Mouse (Mus musculus): Measurements from ENCODE around the gene Gpatch11. TPM values are rescaled to one million over a fixed set of nuclear protein-coding genes. Genes with fewer than 3 reads are reported as not detected.

The Gpatch11 gene
- polyA plus RNA-seq, 1 experiment from 2014 or later: 33.2 TPM

DNA sequence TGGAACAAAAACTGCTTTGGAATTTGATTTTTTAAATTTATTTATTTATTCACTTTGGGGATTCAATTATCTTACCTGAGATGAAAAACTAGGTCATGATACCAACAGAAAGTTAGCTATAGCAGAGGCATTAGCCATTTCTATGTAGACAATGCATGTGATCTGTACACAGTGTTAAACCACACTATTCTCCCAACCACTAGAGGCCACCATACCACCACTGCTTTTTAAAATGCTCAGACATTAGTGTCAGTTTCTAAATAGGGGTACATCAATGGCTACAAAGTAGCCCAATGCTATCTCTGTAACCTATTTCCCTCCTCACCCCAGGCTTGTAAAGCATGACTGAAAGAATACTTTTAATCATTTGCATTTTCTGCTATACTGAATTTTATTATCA is 26.3 kb upstream of the Gpatch11 start:
- Histone ChIP-seq H3K4me2 (ENCODE audit: low read length) (no peak overlapping the region), H3K27me3 (ENCODE audit: control insufficient read depth, insufficient read depth, low read length) (no peaks in the 10 kb centered on the region), H3K27ac (replicated peaks in 1 of 2; ENCODE audit: control insufficient read depth in 1 of 2, insufficient read depth in 1 of 2, low read depth in 2 of 2, low read length in 2 of 2) (no peak overlapping the region), H3K4me3 (ENCODE audit: control insufficient read depth in 1 of 2, insufficient read depth in 1 of 2, low read depth in 1 of 2, low read length in 2 of 2) (no peak overlapping the region), H3K9ac (ENCODE audit: low read length) (no peak overlapping the region), H3K4me1 (ENCODE audit: control insufficient read depth in 2 of 2, insufficient read depth in 2 of 2, low read length in 2 of 2) (no peaks in the 10 kb centered on the region), H3K36me3 (ENCODE audit: control insufficient read depth, insufficient read depth, low read length) (peaks cover 72% of the 10 kb centered on the region), H3K9me3 (ENCODE audit: control insufficient read depth, low read length) (no peaks in the 10 kb centered on the region)
- peak; percentile 26; the same call in 1 of the 2 replicates for ATAC-seq (ENCODE audit: insufficient number of reproducible peaks, insufficient read depth, low FRiP score, low read depth)

DNA sequence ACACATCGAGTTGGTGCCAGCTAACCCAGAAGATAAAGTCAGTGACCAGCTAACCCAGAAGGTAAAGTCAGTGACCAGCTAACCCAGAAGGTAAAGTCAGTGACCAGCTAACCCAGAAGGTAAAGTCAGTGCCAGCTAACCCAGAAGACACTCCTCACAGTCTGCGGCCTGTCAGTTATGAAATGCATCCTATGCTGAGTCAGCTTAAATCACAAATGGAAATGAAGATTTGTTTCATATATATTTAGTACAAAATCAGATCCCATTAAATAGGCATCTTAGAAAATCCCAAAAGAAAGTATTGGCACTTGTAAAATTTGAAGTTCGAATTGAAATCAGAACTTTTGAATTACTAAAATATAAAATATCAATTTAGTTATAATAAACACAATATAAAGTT is 25.8 kb upstream of the Gpatch11 start:
- H3K9ac ChIP-seq (ENCODE audit: low read length): no peak overlapping the region
- no peak overlapping the region for H3K4me3 ChIP-seq (ENCODE audit: control insufficient read depth in 1 of 2, insufficient read depth in 1 of 2, low read depth in 1 of 2, low read length in 2 of 2)
- 89% methylated on average over 3 of the region's 3 CpGs for WGBS
- no peaks in the 10 kb centered on the region for H3K4me1 ChIP-seq (ENCODE audit: control insufficient read depth in 2 of 2, insufficient read depth in 2 of 2, low read length in 2 of 2)
- H3K36me3 ChIP-seq (ENCODE audit: control insufficient read depth, insufficient read depth, low read length): peaks cover 72% of the 10 kb centered on the region
- no peaks in the 10 kb centered on the region for H3K9me3 ChIP-seq (ENCODE audit: control insufficient read depth, low read length)
- ATAC-seq (ENCODE audit: insufficient number of reproducible peaks, insufficient read depth, low FRiP score, low read depth): no peak
- no peaks in the 10 kb centered on the region for H3K27me3 ChIP-seq (ENCODE audit: control insufficient read depth, insufficient read depth, low read length)
- peak overlapping the region in 1 of 2 experiments; percentile 49; a peak in 1 of 4 replicates for H3K27ac ChIP-seq (replicated peaks in 1 of 2; ENCODE audit: control insufficient read depth in 1 of 2, insufficient read depth in 1 of 2, low read depth in 2 of 2, low read length in 2 of 2)
- no peak overlapping the region for H3K4me2 ChIP-seq (ENCODE audit: low read length)

DNA sequence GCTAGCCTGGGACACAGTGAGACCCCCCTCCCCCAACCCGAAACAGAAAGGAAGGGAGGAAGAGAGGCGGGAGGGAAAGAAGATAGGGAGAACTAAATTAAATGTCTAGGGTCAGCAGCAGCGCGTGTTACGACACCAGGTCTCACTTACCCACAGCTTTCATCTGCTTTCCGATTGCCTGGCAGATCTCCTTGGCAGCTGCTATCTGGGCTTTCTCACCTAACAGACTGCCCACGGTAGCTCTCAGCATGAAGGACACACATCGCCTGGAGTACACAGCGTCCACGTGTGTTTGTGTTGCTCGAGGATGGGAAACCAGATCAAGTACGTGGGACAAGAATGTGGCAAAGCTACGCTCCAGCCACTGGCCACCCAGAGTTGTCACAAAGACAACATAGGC is 11.0 kb upstream of the Gpatch11 start:
- no peak overlapping the region for H3K4me2 ChIP-seq (ENCODE audit: low read length)
- H3K4me3 ChIP-seq (ENCODE audit: control insufficient read depth in 1 of 2, insufficient read depth in 1 of 2, low read depth in 1 of 2, low read length in 2 of 2): no peak overlapping the region
- H3K27me3 ChIP-seq (ENCODE audit: control insufficient read depth, insufficient read depth, low read length): no peaks in the 10 kb centered on the region
- peaks cover 92% of the 10 kb centered on the region for H3K36me3 ChIP-seq (ENCODE audit: control insufficient read depth, insufficient read depth, low read length)
- ATAC-seq (ENCODE audit: insufficient number of reproducible peaks, insufficient read depth, low FRiP score, low read depth): no peak
- peak overlapping the region; percentile 42 to 46; a peak in 2 of 4 replicates for H3K27ac ChIP-seq (replicated peaks in 1 of 2; ENCODE audit: control insufficient read depth in 1 of 2, insufficient read depth in 1 of 2, low read depth in 2 of 2, low read length in 2 of 2)
- H3K4me1 ChIP-seq (ENCODE audit: control insufficient read depth in 2 of 2, insufficient read depth in 2 of 2, low read length in 2 of 2): peaks cover 2 to 5% of the 10 kb centered on the region in 2 experiments; a peak in 2 of 4 replicates
- peak overlapping the region; percentile 41 for H3K9ac ChIP-seq (ENCODE audit: low read length)
- WGBS: 51% methylated on average over 13 of the region's 13 CpGs
- H3K9me3 ChIP-seq (ENCODE audit: control insufficient read depth, low read length): no peaks in the 10 kb centered on the region

GRCm38 (mm10) chr17:78836056-78836455 is 689 bp downstream of the Gpatch11 start:
- Histone ChIP-seq H3K4me1 (ENCODE audit: control insufficient read depth in 2 of 2, insufficient read depth in 2 of 2, low read length in 2 of 2) (0 out of 4 replicates have a peak, but pooled peaks cover 0 to 6% of the 10 kb centered on the region in 2 experiments), H3K36me3 (ENCODE audit: control insufficient read depth, insufficient read depth, low read length) (peaks cover 39% of the 10 kb centered on the region), H3K4me2 (ENCODE audit: low read length) (peak overlapping the region; percentile 91), H3K27me3 (ENCODE audit: control insufficient read depth, insufficient read depth, low read length) (no peaks in the 10 kb centered on the region), H3K9ac (ENCODE audit: low read length) (peak overlapping the region; percentile 77), H3K9me3 (ENCODE audit: control insufficient read depth, low read length) (no peaks in the 10 kb centered on the region), H3K27ac (replicated peaks in 1 of 2; ENCODE audit: control insufficient read depth in 1 of 2, insufficient read depth in 1 of 2, low read depth in 2 of 2, low read length in 2 of 2) (peak overlapping the region; percentile 58 to 86), H3K4me3 (ENCODE audit: control insufficient read depth in 1 of 2, insufficient read depth in 1 of 2, low read depth in 1 of 2, low read length in 2 of 2) (peak overlapping the region; percentile 54 to 91)
- WGBS: 40% methylated on average over 2 of the region's 2 CpGs
- no peak for ATAC-seq (ENCODE audit: insufficient number of reproducible peaks, insufficient read depth, low FRiP score, low read depth)

- H3K27ac ChIP-seq (replicated peaks in 1 of 2; ENCODE audit: control insufficient read depth in 1 of 2, insufficient read depth in 1 of 2, low read depth in 2 of 2, low read length in 2 of 2): no peak overlapping the region
- H3K36me3 ChIP-seq (ENCODE audit: control insufficient read depth, insufficient read depth, low read length): peaks cover 94% of the 10 kb centered on the region
- no peak overlapping the region for H3K4me2 ChIP-seq (ENCODE audit: low read length)
- no peak overlapping the region for H3K9ac ChIP-seq (ENCODE audit: low read length)
- H3K4me3 ChIP-seq (ENCODE audit: control insufficient read depth in 1 of 2, insufficient read depth in 1 of 2, low read depth in 1 of 2, low read length in 2 of 2): no peak overlapping the region
- ATAC-seq (ENCODE audit: insufficient number of reproducible peaks, insufficient read depth, low FRiP score, low read depth): no peak
- WGBS: 90% methylated on average over 7 of the region's 7 CpGs
- H3K4me1 ChIP-seq (ENCODE audit: control insufficient read depth in 2 of 2, insufficient read depth in 2 of 2, low read length in 2 of 2): no peaks in the 10 kb centered on the region
- H3K9me3 ChIP-seq (ENCODE audit: control insufficient read depth, low read length): no peaks in the 10 kb centered on the region
- H3K27me3 ChIP-seq (ENCODE audit: control insufficient read depth, insufficient read depth, low read length): no peaks in the 10 kb centered on the region
Observed at GRCm38 (mm10) chr17:78842271-78842928, 7.0 kb downstream of the Gpatch11 start.

DNA sequence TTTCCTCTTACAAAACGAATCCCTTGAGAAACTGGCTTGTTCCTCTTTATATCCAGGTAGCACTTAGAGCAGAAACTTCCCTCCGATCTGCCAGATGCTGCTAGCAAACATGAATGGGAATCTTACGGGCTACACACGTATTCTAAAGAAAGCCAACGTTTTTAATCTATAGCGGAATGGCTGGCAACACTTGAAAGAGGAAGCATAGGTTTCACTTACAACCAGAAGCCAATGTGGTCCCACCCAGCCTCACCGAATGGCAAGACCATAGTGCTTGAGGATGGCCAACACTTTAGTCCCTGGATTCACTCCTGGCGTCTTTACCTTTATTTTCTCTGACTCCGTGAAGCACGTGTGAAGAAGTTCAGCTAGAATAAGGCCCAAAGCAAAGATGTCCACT is 20.9 kb downstream of the Gpatch11 start:
- H3K27ac ChIP-seq (replicated peaks in 1 of 2; ENCODE audit: control insufficient read depth in 1 of 2, insufficient read depth in 1 of 2, low read depth in 2 of 2, low read length in 2 of 2): no peak overlapping the region
- no peaks in the 10 kb centered on the region for H3K27me3 ChIP-seq (ENCODE audit: control insufficient read depth, insufficient read depth, low read length)
- no peaks in the 10 kb centered on the region for H3K4me1 ChIP-seq (ENCODE audit: control insufficient read depth in 2 of 2, insufficient read depth in 2 of 2, low read length in 2 of 2)
- ATAC-seq (ENCODE audit: insufficient number of reproducible peaks, insufficient read depth, low FRiP score, low read depth): no peak
- WGBS: 87% methylated on average over 10 of the region's 10 CpGs
- H3K9ac ChIP-seq (ENCODE audit: low read length): no peak overlapping the region
- H3K4me3 ChIP-seq (ENCODE audit: control insufficient read depth in 1 of 2, insufficient read depth in 1 of 2, low read depth in 1 of 2, low read length in 2 of 2): no peak overlapping the region
- no peak overlapping the region for H3K4me2 ChIP-seq (ENCODE audit: low read length)
- H3K36me3 ChIP-seq (ENCODE audit: control insufficient read depth, insufficient read depth, low read length): peaks cover 73% of the 10 kb centered on the region
- no peaks in the 10 kb centered on the region for H3K9me3 ChIP-seq (ENCODE audit: control insufficient read depth, low read length)

- 88% methylated on average over 6 of the region's 6 CpGs for WGBS
- no peaks in the 10 kb centered on the region for H3K9me3 ChIP-seq (ENCODE audit: control insufficient read depth, low read length)
- no peaks in the 10 kb centered on the region for H3K27me3 ChIP-seq (ENCODE audit: control insufficient read depth, insufficient read depth, low read length)
- H3K36me3 ChIP-seq (ENCODE audit: control insufficient read depth, insufficient read depth, low read length): peaks cover 67% of the 10 kb centered on the region
- no peak overlapping the region for H3K4me3 ChIP-seq (ENCODE audit: control insufficient read depth in 1 of 2, insufficient read depth in 1 of 2, low read depth in 1 of 2, low read length in 2 of 2)
- ATAC-seq (ENCODE audit: insufficient number of reproducible peaks, insufficient read depth, low FRiP score, low read depth): no peak
- H3K27ac ChIP-seq (replicated peaks in 1 of 2; ENCODE audit: control insufficient read depth in 1 of 2, insufficient read depth in 1 of 2, low read depth in 2 of 2, low read length in 2 of 2): no peak overlapping the region
- H3K9ac ChIP-seq (ENCODE audit: low read length): no peak overlapping the region
- no peaks in the 10 kb centered on the region for H3K4me1 ChIP-seq (ENCODE audit: control insufficient read depth in 2 of 2, insufficient read depth in 2 of 2, low read length in 2 of 2)
- H3K4me2 ChIP-seq (ENCODE audit: low read length): no peak overlapping the region
Observed at GRCm38 (mm10) chr17:78873886-78874285, 38.5 kb downstream of the Gpatch11 start.

- H3K27ac ChIP-seq (replicated peaks in 1 of 2; ENCODE audit: control insufficient read depth in 1 of 2, insufficient read depth in 1 of 2, low read depth in 2 of 2, low read length in 2 of 2): peak overlapping the region; percentile 85 to 90
- H3K4me2 ChIP-seq (ENCODE audit: low read length): peak overlapping the region; percentile 68
- H3K4me3 ChIP-seq (ENCODE audit: control insufficient read depth in 1 of 2, insufficient read depth in 1 of 2, low read depth in 1 of 2, low read length in 2 of 2): peak overlapping the region; percentile 77 to 78
- no peaks in the 10 kb centered on the region for H3K27me3 ChIP-seq (ENCODE audit: control insufficient read depth, insufficient read depth, low read length)
- WGBS: 8% methylated on average over 6 of the region's 7 CpGs
- H3K9me3 ChIP-seq (ENCODE audit: control insufficient read depth, low read length): no peaks in the 10 kb centered on the region
- peak; percentile 32 for ATAC-seq (ENCODE audit: insufficient number of reproducible peaks, insufficient read depth, low FRiP score, low read depth)
- peak overlapping the region; percentile 86 for H3K9ac ChIP-seq (ENCODE audit: low read length)
- peaks cover 21% of the 10 kb centered on the region for H3K36me3 ChIP-seq (ENCODE audit: control insufficient read depth, insufficient read depth, low read length)
- H3K4me1 ChIP-seq (ENCODE audit: control insufficient read depth in 2 of 2, insufficient read depth in 2 of 2, low read length in 2 of 2): peaks cover 4 to 9% of the 10 kb centered on the region in 2 experiments; a peak in 3 of 4 replicates
Observed at GRCm38 (mm10) chr17:78881878-78882304, 46.5 kb downstream of the Gpatch11 start.

Data from heart, embryonic 14.5 days (tissue).